Comparison of ENCODE assay signal across 9 mouse cellular contexts in the genomic region with DNA sequence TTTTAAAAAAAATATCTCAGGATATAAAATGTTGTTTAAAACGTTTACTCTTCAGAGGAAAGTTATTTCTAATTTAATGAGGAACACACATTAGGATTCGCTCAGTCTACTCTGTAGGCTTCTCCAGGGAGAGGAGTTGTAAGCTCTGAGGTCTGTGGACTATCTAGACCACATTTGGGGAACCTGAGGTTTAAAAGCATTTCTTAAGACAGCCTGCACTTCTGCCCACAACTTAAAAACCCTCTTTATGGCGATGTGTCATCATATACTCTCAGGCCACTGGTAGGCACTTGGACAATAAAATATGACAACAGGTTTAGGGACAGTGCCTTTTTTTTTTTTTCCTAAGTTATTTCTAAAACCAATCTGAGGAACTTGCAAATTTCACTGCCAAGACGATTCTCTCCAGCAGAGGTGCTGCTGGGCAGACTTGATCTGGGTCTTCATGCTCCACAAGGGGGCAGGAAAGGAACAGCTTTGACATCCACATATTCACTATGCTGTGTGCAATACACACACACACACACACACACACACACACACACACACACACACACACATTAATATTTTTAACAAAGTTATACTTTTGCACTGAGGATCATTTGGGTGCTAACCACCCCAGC.
DNase-seq lines count a peak whose midpoint lies in the region; ATAC-seq lines count a peak whose summit lies in the region.
"Had no signal": no experiment of that assay in that cellular context is flagged by ENCODE, and none has a peak within 500 bp of the region (broad histone marks: within the 10 kb centered on the region; RNA-seq: fewer than 3 reads in every experiment).

No protein-coding gene starts in this region.

- no peaks in the 10 kb centered on the region for H3K9me3 ChIP-seq in hindbrain, embryonic 11.5 days (ENCODE audit: control insufficient read depth, low read length)
- no peaks in the 10 kb centered on the region for H3K9me3 ChIP-seq in hindbrain, embryonic 13.5 days
- H3K9me3 ChIP-seq: limb, embryonic 15.5 days had no signal

- H3K4me2 ChIP-seq in hindbrain, embryonic 11.5 days (replicated peaks; ENCODE audit: low read depth, low read length), result no peak overlapping the region
- no peak overlapping the region for H3K4me2 ChIP-seq in hindbrain, embryonic 13.5 days
- H3K4me2 ChIP-seq: limb, embryonic 15.5 days had no signal

- no peak for ATAC-seq in hindbrain, embryonic 11.5 days (ENCODE audit: low FRiP score)
- ATAC-seq in hindbrain, embryonic 13.5 days (ENCODE audit: low FRiP score), result no peak

- no peaks in the 10 kb centered on the region for H3K36me3 ChIP-seq in hindbrain, embryonic 11.5 days (ENCODE audit: control insufficient read depth, insufficient read depth, low read length)
- H3K36me3 ChIP-seq in hindbrain, embryonic 13.5 days, result peaks cover 75% of the 10 kb centered on the region
- no peaks in the 10 kb centered on the region for H3K36me3 ChIP-seq in splenic B cell, adult 2 months (ENCODE audit: control insufficient read depth, insufficient read depth, low read length, poor library complexity, severe bottlenecking)

- intact Hi-C loops in heart, postnatal 36 days (cut with DNase I), result no loop called here

- H3K27ac ChIP-seq in hindbrain, embryonic 11.5 days (ENCODE audit: low read depth, low read length), result no peak overlapping the region
- no peak overlapping the region for H3K27ac ChIP-seq in hindbrain, embryonic 13.5 days
- H3K27ac ChIP-seq: limb, embryonic 15.5 days had no signal

- no peak overlapping the region for H3K4me3 ChIP-seq in hindbrain, embryonic 11.5 days (ENCODE audit: low read depth, low read length)
- H3K4me3 ChIP-seq in hindbrain, embryonic 13.5 days, result no peak overlapping the region
- H3K4me3 ChIP-seq: limb, embryonic 15.5 days had no signal

- no peaks in the 10 kb centered on the region for H3K27me3 ChIP-seq in hindbrain, embryonic 11.5 days (ENCODE audit: control insufficient read depth, insufficient read depth, low read length)
- no peaks in the 10 kb centered on the region for H3K27me3 ChIP-seq in hindbrain, embryonic 13.5 days
- H3K27me3 ChIP-seq in splenic B cell, adult 2 months (ENCODE audit: control insufficient read depth, insufficient read depth, low read length, poor library complexity, severe bottlenecking), result no peaks in the 10 kb centered on the region
- H3K27me3 ChIP-seq: limb, embryonic 15.5 days had no signal

- DNase-seq in hindbrain, embryonic 11.5 days (ENCODE audit: low spot score), result peak; percentile 24
- DNase-seq in right cerebral cortex, postnatal 14 days, result peak; percentile 49
- no peak for DNase-seq in right cerebral cortex, postnatal 36 days (ENCODE audit: low spot score in 2 of 2)
- peak; percentile 49 for DNase-seq in fibroblast of lung, adult 2 months (ENCODE audit: low read depth)
- peak; percentile 40 for DNase-seq in splenic B cell, adult 2 months (ENCODE audit: low read depth, low spot score)
- no peak for DNase-seq in urinary bladder, adult 2 months (ENCODE audit: low spot score)
- no peak for DNase-seq in heart, postnatal 36 days

- H3K4me1 ChIP-seq in hindbrain, embryonic 11.5 days (replicated peaks; ENCODE audit: control insufficient read depth, insufficient read depth, low read length), result no peaks in the 10 kb centered on the region
- no peaks in the 10 kb centered on the region for H3K4me1 ChIP-seq in hindbrain, embryonic 13.5 days (replicated peaks)
- H3K4me1 ChIP-seq: limb, embryonic 15.5 days had no signal

- H3K9ac ChIP-seq in hindbrain, embryonic 11.5 days (ENCODE audit: low read depth, low read length), result no peak overlapping the region
- H3K9ac ChIP-seq in hindbrain, embryonic 13.5 days, result no peak overlapping the region
- H3K9ac ChIP-seq: limb, embryonic 15.5 days had no signal

- WGBS in hindbrain, embryonic 11.5 days, result 75% methylated on average over 4 of the region's 4 CpGs
- WGBS in hindbrain, embryonic 13.5 days, result 72% methylated on average over 4 of the region's 4 CpGs

Comparison
In these comparisons a context has a peak if more than half of its experiments do, and no peak if none do; other contexts are left out.
1. DNase-seq: peak in hindbrain, embryonic 11.5 days (single experiment), right cerebral cortex, postnatal 14 days (single experiment), fibroblast of lung, adult 2 months (single experiment) and splenic B cell, adult 2 months (single experiment); none in right cerebral cortex, postnatal 36 days (0 of 2), urinary bladder, adult 2 months (single experiment) and heart, postnatal 36 days (0 of 2).